Mouse (Mus musculus) splenic B cell, adult 2 months (primary cell): ENCODE results near the gene Gm5938.

Experiments
- DNase-seq: peaks from one replicate; pipeline ENCODE4 v3.0.0-alpha.2; 2011; ENCODE audit warnings: low read depth, low spot score
- H3K27me3 ChIP-seq: 2 replicates; pipeline ENCODE4 v1.6.1; 2012; ENCODE audit warnings: mild to moderate bottlenecking, low read length, moderate library complexity, mixed read lengths; ENCODE audit not compliant: control insufficient read depth, poor library complexity, insufficient read depth, severe bottlenecking
- H3K36me3 ChIP-seq: 2 replicates; pipeline ENCODE4 v1.6.1; 2012; ENCODE audit warnings: mild to moderate bottlenecking, low read length, moderate library complexity, mixed read lengths; ENCODE audit not compliant: control insufficient read depth, poor library complexity, insufficient read depth, severe bottlenecking

Gene Gm5938

GRCm38 (mm10) chrX:78125167-78125566 lies at the start of gene Gm5938:
TSS of gene Gm5938 (plus strand) at chrX:78125467.
- no peaks in the 10 kb centered on the region for H3K36me3 ChIP-seq
- H3K27me3 ChIP-seq = no peaks in the 10 kb centered on the region
- DNase-seq = no peak

GRCm38 (mm10) chrX:78091274-78091673 lies 34.0 kb upstream of the Gm5938 start, which contains the start of gene Obp1a:
TSS of gene Obp1a (minus strand) at chrX:78091374.
- Histone ChIP-seq H3K27me3 (no peaks in the 10 kb centered on the region), H3K36me3 (no peaks in the 10 kb centered on the region)
- DNase-seq = no peak
